Mouse (Mus musculus): ENCODE measurements around the gene Rnf144a.

DNA sequence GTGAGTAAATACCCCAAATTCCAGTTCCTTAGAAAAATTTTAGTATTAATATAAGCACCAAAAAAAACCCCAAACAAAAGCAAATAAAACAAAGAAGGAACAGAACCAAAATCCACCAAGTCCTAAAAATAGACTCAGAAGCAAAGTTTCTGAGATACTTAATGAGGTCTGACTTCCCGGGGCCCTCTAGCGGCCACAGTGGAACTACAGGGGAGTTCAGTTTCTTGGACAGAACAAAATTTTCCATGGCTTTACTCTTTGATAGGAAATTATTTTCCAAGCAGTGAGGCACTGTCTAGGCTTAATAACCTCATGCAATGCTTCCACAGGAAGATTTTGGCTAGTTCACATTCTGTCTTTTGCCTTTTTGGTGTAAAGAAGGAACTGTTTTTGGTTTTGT is 29.0 kb upstream of the Rnf144a start:
- TF ChIP-seq CTCF (IDR thresholded peaks at IDR 0.05; ENCODE audit: low read depth, low read length) (peak; percentile 38), EP300 (IDR thresholded peaks at IDR 0.05; ENCODE audit: insufficient read depth, low read depth, low read length) (no peak)
